Mouse (Mus musculus) heart, postnatal 25 days (tissue): ENCODE results near the gene Bmpr1a. TPM values are rescaled to one million over a fixed set of nuclear protein-coding genes. Genes with fewer than 3 reads are reported as not detected.
A peak's percentile ranks its signal among the peaks of the same experiment; 100 is the strongest.
"Not testable (repeated sequence)": the region's sequence is repeated elsewhere in the genome, so short reads cannot be mapped to it uniquely, and the experiment has no call there.

Source experiments
- DNase-seq: peaks from one replicate; pipeline ENCODE4 v3.0.0; 2022; ENCODE audit warnings: low spot score
- intact Hi-C: fragments of 180-260 bp; cut with DNase I; formaldehyde crosslinking; loops from one replicate; pipeline ENCODE4 v1.15.1; 2025
- total RNA-seq, 2 experiments: library from RNA; stranded (reverse); gene quantifications; 2 replicates each; pipeline ENCODE4 v1.2.3; 2021

Bmpr1a gene
- total RNA-seq, 2 experiments from 2014 or later: 71.8 to 77.5 TPM

- not testable (repeated sequence) for DNase-seq
- intact Hi-C loops: loop anchor here (5.0 kb wide), 1 partner anchor 52 kb away; the partner anchor contains the start of genes Glud1 and Shld2
These were observed 138.6 kb downstream of the Bmpr1a start for GRCm38 (mm10) chr14:34364254-34365146.

GRCm38 (mm10) chr14:34363490-34364253, 139.5 kb downstream of the Bmpr1a start:
- intact Hi-C loops: loop anchor here (1.0 to 5.0 kb wide), 3 partner anchors 51 to 283 kb away; partner anchors contain the start of genes Glud1 and Shld2
- DNase-seq: peak; percentile 81

- DNase-seq: peak; percentile 37
These were observed 140.3 kb downstream of the Bmpr1a start for GRCm38 (mm10) chr14:34362726-34363445.

GRCm38 (mm10) chr14:34362135-34362534, 141.0 kb downstream of the Bmpr1a start:
- DNase-seq: no peak
- intact Hi-C loops: loop anchor here (2.0 to 5.0 kb wide), 2 partner anchors 50 to 87 kb away; partner anchors contain the start of genes Glud1 and Shld2

More at GRCm38 (mm10) chr14:34362726-34363445, 140.3 kb downstream of the Bmpr1a start:
- intact Hi-C loops: loop anchor here (1.0 to 5.0 kb wide), 3 partner anchors 51 to 283 kb away; partner anchors contain the start of genes Glud1 and Shld2

Other genes with a start within 250 kb of the Bmpr1a start
- 1 to 10 TPM; 8.3 to 8.4 TPM for gene Shld2, start 192.8 kb downstream of the Bmpr1a start, total RNA-seq
- 100 to 1,000 TPM; 126 to 142 TPM for gene Glud1, start 192.6 kb downstream of the Bmpr1a start, total RNA-seq
- not detected for gene Fam25c, start 147.9 kb downstream of the Bmpr1a start, total RNA-seq
- 1 to 10 TPM; 5.9 to 6.5 TPM for gene Sncg, start 128.6 kb downstream of the Bmpr1a start, total RNA-seq
- 10 to 100 TPM; 38.6 to 43.2 TPM for gene Mmrn2, start 127.9 kb downstream of the Bmpr1a start, total RNA-seq
- not detected for gene 9230112D13Rik, start 19.5 kb upstream of the Bmpr1a start, total RNA-seq
- gene Ldb3, start 85.3 kb upstream of the Bmpr1a start, total RNA-seq: 1,000 to 10,000 TPM; 1,007 to 1,096 TPM
- 1 to 10 TPM; 2.6 to 2.9 TPM for gene Opn4, start 96.8 kb upstream of the Bmpr1a start, total RNA-seq
- 10 to 100 TPM; 32.8 to 36.0 TPM for gene Wapl, start 170.6 kb upstream of the Bmpr1a start, total RNA-seq